Mouse (Mus musculus) adrenal gland, postnatal 25 days (tissue): ENCODE data around the gene Lrrn4cl. TPM values are rescaled to one million over a fixed set of nuclear protein-coding genes. Genes with fewer than 3 reads are reported as not detected.
A peak's percentile ranks its signal among the peaks of the same experiment; 100 is the strongest.
"Not testable (repeated sequence)": the region's sequence is repeated elsewhere in the genome, so short reads cannot be mapped to it uniquely, and the experiment has no call there.

ENCODE experiments used
- DNase-seq: peaks from one replicate; pipeline ENCODE4 v3.0.0; 2021; ENCODE audit warnings: mixed read lengths
- total RNA-seq: library from RNA; stranded (reverse); gene quantifications from 2 replicates; pipeline ENCODE4 v1.2.3, GENCODE M21; 2021

Gene Lrrn4cl
- total RNA-seq, 1 experiment from 2014 or later, result 1.8 TPM

DNA sequence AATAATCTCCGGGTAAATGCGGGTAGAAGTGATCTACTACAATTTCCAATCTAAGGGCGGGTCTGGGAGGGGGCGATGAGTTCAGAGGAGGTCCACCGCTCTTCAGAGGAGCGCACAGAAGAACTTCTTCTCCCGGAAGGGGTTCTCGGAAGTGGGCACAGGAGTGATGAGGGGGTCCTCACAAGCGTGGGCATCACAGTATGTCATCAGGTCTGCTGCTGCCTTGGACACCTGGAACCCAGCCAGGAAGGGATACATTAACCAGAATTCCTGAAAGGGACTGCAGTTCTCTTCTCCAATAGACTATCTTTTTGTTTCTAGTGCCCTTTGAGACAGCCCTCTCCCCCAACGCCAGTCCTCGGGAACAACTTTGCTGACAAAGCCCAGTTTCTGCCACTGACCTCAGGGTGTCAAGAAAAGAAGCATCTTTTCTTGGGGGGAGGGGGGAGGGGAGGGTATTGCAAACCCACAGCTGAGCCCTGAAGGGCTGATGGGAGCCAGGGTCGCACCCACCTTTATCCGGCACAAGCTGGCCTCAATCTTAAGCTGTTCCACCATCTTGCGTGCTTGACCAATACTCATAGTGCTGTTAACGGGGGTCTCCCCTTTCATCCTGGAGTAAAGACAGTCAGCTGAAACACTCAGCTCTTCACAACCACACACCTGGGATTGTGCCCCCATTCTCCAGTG lies 12.4 kb upstream of the Lrrn4cl start:
- no peak for DNase-seq

DNA sequence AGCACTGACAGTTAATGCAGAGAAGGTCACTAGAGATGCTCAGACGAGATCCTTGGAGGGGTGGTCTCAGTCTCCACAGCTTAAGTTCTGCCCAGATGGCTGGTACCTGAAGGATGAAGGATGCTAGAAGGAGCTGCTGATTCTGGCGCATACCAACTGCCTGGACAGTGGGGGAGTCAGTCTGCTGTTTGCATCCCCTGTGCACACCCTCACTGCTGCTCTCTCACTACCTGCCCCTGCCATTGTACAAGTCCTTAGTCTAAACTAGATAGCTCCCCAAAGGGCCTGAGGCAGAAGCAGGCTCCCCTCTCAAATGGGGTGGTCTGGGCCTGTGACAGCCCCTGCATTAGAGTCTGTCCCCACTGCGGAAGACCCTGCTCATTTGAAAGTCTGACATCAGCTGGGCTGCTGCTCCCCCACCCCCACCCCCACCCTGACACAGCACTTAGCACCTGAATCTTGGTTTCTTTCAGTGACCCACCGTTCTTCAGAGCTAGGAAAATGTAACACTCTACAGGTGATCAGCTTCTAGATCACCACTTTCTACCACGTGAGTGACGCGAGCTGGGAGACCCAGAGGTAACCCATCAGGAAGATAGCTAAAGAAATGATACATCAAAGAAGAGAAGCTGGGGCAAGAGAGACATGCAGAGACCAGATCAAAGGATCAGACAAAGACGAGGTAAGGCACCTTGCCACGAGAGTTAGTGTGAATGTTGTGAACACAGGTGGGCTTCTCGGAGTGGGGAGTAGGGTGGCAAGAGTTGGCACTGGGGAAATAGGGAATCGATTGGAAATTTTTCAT lies 11.3 kb upstream of the Lrrn4cl start, which contains the start of gene Gng3:
Gng3 (minus strand) TSS at position 92 of the 805 bp plus-strand sequence.
- no peak for DNase-seq

DNA sequence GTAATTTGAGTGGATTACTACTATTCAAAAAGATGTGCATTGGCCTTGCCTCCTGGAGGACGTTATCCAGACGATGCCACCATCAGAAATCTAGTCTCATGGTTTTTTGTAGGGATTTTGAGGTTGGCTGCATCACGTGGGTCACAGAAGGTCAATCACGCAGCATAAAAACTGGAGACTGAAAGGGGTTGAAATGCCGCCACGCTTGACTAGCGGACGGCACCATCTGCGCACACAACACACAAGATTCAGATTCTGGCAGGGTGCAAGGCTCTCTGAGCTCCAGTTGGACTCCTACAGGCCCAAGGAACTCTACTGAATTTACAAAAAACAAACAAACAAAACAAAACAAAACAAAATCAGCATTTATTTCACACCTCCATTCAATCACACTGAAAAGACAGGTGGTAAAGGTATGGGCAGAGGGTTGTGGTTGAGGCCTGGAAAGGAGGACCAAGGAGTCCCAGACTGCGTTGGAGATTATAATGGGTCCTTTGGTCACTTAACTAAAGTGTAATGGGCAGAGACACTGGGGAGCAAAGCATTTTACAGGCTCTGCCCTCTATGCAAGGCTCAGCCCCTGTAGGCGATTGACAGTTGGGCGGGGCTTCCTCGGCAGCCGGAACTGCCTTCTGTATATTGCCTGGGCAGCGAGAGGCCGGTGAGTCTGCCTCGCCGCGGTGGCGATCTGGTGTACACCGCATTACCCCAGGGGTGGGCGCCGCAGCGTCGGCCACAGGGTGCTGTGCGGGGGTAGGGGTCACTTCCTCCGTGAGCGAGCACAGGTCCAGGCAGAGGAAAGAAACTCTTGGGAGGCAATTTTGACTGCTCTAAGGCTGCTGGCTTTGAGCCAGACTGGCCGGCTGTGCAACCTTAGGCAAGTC lies 10.4 kb upstream of the Lrrn4cl start:
- peak; percentile 80 for DNase-seq

DNA sequence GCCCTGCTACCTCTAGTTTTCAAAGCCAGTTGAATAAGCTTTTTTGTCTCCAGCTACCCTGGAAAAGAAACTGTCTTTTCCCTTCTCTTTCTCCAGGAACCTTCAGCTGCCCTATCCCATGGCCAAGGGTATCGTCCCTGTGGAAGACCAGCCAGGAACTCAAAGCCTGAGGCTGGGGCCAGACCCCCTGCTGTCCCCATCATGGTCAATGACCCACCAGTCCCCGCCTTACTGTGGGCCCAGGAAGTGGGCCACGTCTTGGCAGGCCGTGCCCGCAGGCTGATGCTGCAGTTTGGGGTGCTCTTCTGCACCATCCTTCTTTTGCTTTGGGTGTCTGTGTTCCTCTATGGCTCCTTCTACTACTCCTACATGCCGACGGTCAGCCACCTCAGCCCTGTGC lies 9.6 kb upstream of the Lrrn4cl start:
- DNase-seq, result no peak

DNA sequence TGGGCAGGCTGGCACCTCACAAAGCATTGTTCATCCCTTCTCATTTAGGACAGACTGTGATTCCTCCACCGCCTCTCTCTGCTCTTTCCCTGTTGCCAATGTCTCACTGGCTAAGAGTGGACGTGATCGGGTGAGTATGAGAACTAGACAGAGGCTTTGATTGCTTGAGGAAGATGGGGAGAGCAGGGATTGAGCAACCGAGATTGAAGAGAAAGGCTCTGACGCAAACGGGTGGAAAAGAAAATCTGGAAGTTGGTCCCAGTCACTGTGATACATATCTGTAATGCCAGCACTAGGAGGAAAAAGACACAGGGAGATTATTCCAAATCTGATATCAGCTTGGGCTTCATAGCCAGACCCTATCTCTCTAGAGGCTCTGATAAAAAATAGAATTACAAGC lies 7.6 kb upstream of the Lrrn4cl start:
- DNase-seq, result no peak

DNA sequence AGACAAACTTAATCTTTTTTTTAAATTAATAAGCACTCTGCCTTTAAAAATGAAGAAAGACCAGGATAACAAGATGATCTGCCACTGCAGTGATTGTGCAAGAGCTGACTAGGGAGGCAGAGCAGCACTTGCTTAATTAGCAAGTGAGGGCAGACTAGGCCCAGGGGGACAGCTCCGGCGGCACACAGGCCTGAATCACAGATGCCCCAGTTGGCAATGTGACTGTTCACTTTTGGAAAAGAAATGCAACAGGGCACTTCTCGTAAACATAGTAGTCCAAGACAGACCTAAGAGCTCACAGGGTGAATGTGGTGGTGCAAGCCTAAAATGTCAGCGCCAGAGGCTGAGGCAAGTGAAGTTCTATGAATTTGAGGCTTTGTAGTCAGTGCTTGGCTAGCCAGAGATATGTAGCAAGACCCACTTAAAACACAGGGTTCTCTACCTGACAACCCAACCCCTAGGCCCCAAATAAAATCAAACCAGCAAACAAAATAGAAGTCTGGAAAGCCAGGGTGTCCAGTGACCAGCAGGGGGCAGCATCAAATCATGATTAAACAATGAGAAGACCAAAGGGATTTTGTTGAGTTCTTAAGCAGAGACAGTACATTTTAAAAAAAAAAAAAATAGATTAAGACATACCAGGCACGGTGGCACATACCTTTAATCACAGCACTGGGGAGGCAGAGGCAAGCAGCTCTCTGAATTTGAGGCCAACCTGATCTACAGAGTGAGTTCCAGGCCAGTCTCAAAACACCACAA lies 6.0 kb upstream of the Lrrn4cl start:
- peak; percentile 73 for DNase-seq

DNA sequence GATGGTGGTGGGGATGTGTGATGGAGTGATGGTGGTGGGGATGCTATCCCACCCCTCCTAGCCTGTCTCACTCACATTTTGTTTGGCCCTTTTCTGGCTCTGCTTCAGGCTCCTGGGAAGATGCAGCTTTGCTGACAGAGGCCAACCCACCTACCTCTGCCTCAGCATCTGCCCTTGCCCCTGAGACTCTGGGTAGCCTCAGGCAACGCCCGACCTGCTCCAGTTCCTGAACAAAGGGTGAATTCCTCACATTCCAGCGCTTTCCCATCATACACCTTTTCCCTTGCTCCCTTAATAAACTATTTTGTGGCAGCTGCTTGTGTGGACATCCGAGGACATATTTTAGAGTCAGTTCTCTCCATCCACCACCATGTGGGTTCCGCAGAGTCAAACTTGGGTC lies 2.2 kb upstream of the Lrrn4cl start:
- no peak for DNase-seq

DNA sequence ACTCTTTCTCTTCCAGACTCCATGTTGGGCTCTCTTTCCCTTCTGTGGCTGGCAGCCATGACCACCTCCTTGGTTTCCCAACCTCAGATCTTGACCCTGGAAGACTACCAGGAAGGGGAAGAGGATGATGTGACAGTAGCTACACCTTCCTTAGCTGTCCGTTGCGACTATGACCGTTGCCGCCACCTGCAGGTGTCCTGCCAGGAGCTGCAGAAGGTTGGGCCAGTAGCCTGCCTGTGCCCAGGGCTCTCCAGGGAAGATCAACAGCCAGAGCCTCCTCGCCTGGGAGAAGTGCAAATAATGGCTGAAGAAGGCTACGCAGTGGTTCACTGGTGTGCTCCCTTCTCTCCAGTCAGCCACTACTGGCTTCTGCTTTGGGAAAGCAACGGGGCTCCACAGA lies 1.1 kb downstream of the Lrrn4cl start:
- DNase-seq, result no peak

DNA sequence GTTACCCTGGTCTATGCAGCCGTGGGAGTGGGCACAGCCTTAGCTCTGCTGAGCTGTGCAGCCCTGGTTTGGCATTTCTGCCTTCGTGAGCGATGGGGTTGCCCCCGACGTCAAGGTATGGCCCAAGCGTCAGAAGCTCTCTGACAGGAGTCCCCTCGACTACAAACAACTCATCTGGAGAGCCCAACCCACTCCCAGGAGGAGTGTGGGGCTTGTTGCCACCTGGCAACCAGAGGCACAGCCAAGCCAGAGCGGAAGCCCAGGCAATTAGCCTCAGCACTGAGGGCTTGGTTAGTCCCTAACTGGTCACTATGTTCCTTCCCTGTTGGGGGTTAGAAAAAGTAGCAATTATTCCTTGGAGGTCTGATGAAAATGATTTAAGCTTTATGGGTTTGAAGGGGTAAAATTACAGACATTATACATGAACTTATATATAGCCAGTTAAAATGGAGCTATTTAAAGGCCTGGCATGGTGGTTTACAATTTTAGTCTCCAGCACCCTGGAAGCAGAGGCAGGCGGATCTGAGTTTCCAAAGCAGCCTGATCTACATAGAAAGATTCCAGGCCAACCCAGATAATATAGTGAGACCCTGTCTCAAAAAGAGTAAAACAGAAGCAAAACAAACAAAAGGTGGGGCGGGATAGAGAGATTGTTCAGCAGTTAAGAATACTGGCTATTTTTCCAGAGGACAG lies 1.8 kb downstream of the Lrrn4cl start:
- DNase-seq, result no peak

DNA sequence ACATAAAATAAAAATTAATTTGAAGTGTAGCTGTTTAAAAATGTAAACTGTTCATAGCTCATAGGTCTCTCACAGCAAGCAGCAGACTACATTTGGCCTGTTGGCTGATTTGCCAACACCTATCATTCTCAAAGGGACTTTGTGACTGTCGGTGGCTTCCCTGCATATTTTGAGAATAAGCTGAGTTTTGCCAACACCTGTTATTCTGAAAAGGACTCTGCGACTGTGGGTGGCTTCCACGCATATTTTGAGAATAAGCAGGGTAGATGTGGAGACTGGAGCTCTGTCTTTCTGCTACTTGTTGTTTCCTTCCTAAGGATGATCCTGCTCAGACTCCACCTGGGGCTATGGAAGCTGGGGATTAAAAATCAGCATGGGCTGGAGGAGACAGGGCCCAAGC lies 2.5 kb downstream of the Lrrn4cl start:
- DNase-seq, result no peak

DNA sequence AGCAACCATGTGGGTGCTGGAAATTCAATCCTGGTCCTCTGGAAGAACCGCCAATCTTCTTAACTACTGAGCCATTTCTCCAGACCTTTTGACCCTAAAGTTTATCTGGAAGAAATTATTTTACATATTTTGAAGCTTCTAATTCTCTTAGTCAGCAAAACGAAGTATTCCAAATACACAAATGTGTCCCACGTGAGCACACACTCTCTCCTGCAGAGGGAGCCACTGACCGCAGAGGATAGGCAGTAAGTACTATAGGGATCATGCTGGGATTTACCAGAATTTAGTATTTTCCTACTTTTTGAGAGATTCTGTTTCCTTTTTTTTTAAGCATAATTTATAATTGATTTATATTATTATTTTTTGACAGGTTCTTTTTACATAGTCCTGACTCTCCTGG lies 7.1 kb downstream of the Lrrn4cl start:
- DNase-seq, result peak; percentile 65

DNA sequence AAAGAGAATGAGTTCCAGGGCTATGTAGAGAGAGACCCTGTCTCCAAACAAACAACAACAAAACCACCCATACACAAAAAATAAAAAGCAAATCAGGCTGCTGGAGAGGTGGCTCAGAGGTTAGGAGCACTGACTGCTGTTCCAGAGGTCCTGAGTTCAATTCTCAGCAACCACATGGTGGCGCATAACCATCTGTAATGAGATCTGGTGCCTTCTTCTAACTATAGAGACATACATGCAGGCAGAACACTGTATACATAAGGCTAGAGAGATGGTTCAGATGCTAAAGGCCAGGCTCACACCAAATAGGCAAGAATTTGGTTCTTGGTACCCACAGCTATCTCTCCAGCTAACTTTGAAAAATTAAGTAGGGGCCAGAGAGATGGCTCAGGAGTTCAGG lies 8.4 kb downstream of the Lrrn4cl start:
- DNase-seq, result no peak

DNA sequence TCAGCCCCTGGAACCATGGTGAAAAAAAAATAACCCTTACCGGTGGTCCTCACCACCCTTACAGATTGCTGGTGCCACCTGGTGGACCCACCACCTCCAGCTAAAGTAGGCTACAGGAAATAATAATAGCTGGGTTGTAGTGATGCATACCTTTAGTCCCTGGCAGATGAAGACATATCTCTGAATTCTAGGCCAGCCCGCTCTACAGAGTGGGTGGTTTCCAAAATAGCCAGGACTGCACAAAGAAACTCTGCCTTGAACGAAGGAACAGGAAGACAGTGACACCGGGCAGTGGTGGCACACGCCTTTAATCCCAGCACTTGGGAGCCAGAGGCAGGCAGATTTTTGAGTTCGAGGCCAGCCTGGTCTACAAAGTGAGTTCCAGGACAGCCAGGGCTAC lies 13.7 kb downstream of the Lrrn4cl start:
- DNase-seq, result no peak

DNA sequence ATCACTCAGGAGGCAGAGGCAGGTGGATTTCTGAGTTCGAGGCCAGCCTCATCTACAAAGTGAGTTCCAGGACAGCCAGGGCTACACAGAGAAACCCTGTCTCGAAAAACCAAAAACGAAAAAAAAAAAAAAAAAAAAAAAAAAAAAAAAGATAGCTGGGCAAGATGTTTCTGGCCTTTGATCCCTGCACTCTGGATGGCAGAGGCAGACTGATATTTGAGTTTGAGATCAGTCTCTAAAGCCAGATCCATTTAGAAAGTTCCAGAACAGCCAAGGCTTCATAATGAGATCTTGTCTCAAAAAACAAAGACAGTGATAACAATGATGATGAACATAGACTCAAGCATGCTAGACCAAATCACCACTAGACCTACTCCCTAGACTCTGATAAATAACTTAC lies 19.8 kb downstream of the Lrrn4cl start:
- DNase-seq, result not testable (repeated sequence)

DNA sequence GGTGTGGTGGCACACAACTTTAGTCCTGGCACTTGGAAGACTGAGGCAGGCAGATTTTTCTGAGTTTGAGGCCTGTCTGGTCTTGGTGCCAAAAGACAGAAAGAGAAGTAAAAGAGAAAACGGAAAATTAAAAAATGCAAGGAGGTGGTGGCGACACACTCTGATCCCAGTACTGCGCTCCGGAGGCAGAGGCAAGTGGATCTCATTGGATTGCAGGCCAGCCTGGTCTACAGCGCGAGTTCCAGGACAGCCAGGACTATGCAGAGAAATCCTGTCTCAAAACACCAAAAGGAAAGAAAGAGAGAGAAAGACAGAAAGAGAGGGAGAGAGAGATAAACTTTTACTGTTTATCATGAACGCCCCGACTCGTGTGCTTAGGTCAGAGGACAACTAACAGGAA lies 20.3 kb downstream of the Lrrn4cl start:
- DNase-seq, result no peak

DNA sequence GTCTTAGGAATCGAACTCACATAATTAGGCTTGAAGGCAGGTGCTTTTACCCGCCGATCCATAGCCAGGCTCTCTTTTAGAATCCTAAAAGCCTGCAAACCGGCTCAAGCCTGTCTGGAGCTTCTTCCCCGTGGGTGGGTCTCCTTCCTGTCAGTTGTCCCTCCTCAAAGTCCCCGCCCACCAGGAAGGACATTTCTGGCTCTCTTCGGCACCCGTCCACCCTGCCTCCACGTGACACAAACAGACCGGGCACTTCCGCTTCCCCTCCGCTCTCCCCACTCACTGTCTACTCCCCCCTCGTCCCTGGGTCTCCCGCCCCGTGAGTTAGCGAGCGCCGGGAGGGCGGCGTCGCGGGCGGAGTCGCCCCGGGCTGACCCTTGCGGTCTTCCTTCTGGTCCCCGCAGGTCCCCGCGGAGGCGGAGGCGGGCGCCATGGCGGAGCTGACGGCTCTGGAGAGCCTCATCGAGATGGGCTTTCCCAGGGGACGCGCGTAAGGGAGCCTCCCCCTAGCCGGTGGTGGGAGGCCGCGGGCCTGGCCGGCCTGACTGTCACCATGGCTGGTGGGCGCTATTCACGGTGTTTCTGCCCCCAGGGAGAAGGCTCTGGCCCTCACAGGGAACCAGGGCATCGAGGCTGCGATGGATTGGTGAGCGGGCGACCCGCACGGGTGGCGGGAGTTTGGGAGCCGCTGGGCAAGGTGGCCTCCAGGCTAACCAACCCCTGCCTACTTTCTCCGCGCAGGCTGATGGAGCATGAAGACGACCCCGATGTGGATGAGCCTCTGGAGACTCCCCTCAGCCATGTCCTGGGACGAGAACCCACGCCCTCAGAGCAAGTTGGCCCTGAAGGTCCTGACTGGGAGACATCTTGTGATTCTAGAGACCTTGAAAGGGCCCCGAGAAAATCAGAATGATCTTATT lies 21.0 kb downstream of the Lrrn4cl start, which contains the start of gene Ubxn1:
Ubxn1 (plus strand) TSS at position 230 of the 920 bp plus-strand sequence.
- peak; percentile 95 for DNase-seq

DNA sequence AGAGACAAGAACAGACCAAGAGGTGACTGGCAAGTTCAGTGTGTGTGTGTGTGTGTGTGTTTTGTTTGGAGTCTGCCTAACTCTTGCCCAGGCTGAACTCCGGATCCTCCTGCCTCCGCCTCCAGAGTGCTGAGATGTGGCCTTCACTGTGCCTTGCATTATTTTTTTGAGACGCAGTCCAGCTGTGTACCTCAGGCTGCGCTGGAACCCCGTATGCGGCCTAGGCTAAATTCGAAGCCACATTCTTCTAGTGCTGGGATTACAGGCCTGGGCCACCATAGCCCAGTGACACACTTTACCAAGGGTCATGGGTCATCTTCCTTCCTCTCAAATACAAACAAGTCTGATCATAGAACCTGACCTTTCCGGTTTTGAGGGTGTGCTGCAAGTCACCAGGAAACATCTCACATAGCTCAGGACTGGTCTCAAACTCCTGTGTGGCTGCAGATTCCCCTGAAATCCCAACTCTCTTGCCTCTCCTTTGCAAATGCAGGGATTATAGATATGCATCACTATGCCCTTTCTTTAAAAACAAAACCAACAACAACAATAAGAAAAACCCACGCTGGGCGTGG lies 21.8 kb downstream of the Lrrn4cl start:
- no peak for DNase-seq

DNA sequence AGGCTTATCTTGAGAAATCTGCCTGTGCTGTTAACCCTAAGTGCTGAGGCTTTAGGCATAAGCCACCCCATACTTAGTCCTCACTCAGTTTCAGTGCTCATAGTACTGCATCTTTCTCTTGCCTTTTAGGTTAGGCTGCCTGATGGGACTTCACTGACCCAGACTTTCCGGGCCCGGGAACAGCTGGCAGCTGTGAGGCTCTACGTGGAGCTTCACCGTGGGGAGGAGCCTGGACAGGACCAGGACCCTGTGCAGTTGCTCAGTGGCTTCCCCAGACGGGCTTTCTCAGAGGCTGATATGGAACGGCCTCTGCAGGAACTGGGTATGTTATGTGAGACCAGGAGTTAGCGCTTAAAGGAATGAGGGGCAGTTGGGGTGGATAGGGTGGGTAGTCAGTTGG lies 24.5 kb downstream of the Lrrn4cl start:
- no peak for DNase-seq

DNA sequence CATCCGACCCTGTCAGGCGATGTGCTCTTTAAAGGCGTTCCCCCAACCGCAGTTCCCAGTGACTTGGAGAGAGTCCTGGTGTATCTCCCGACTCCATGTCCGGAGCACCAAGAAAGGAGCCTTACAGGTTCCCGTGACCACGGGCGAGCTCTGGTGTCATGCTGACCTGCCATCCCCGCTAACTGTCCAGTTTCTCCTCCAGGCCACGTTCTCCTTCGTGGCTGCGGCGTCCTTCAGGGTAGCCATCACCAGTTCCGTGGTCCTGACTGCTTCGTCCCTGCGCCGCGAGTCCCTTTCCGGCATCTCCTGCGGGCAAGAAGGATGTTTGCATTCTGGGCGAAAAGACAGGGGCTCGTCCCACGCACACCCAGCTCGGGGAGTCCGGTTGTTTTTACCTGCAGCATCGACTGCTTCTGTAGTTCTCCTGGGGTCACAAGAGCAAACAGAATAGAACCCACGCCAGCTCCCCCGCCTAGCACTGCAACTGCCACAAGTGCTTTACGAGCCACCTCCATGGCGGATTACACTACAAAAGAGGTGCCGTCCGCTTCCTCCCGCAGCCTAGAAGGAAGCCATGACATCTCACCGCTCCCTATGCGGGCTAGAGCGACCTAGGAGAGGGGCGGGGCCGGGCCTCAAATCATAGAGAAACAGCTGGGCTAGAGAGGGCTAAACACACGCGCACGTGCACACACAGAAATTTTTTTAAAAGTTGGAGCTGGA lies 29.9 kb downstream of the Lrrn4cl start, which contains the start of gene Uqcc3:
Uqcc3 (minus strand) TSS at position 613 of the 723 bp plus-strand sequence.
- DNase-seq, result peak; percentile 88
